ENCODE assay signal across 22 mouse cellular contexts in the genomic region with DNA sequence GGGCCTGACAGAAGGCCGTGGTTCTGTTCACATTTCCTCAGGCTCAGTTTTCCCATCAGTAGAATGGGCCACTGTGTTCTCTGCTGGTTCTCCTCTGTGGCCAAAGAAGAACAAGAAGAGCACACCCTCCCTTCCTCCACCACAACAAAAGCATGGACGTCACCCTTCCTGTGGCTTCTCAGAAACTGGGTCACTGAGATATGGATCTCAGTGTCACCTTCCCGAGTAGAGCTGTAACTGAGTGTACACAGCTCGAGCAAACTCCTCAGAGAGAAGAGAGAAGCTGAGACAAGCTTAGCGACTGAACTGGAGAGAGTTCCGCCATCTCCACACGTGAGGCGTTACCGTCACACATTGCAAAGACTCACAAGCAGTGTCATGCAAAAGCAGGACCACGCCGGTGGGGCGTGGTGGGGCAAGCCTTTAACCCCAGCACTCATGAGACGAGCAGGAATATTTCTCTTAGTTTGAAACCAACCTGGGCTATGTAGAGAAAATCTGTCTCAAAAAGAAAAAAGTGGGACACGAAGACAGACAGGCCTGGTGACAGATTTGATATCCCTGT. TPM values are rescaled to one million over a fixed set of nuclear protein-coding genes. Genes with fewer than 3 reads are reported as not detected.
DNase-seq lines count a peak whose midpoint lies in the region; ATAC-seq and TF ChIP-seq lines count a peak whose summit lies in the region.
"Had no signal": no experiment of that assay in that cellular context is flagged by ENCODE, and none has a peak within 500 bp of the region (broad histone marks: within the 10 kb centered on the region; RNA-seq: fewer than 3 reads in every experiment).

No protein-coding gene starts in this region.

- no peaks in the 10 kb centered on the region for H3K27me3 ChIP-seq in G1E (ENCODE audit: insufficient read depth, low read length)
- peaks cover 26% of the 10 kb centered on the region for H3K27me3 ChIP-seq in hindbrain, embryonic 12.5 days
- H3K27me3 ChIP-seq: limb, embryonic 15.5 days; megakaryocyte, embryonic 14.5 days; midbrain, embryonic 15.5 days had no signal

- no peak for TF ChIP-seq CTCF in G1E (IDR thresholded peaks at IDR 0.05; ENCODE audit: low read depth, low read length)
- no peak for TF ChIP-seq CTCF in layer of hippocampus, adult 2 months (conservative IDR thresholded peaks at IDR 0.05)

- no peak overlapping the region for H3K4me2 ChIP-seq in hindbrain, embryonic 12.5 days (replicated peaks)
- H3K4me2 ChIP-seq: embryonic facial prominence, embryonic 15.5 days; hindbrain, embryonic 13.5 days; kidney, embryonic 15.5 days; limb, embryonic 15.5 days; midbrain, embryonic 15.5 days had no signal

- 82% methylated on average over 14 of the region's 14 CpGs for WGBS in hindbrain, embryonic 12.5 days

- peaks cover 94% of the 10 kb centered on the region for H3K36me3 ChIP-seq in G1E (replicated peaks)
- H3K36me3 ChIP-seq in hindbrain, embryonic 12.5 days, result no peaks in the 10 kb centered on the region
- H3K36me3 ChIP-seq: embryonic facial prominence, embryonic 15.5 days; forebrain, embryonic 10.5 days; hindbrain, embryonic 13.5 days; kidney, embryonic 15.5 days; limb, embryonic 15.5 days; midbrain, embryonic 15.5 days had no signal

- no peak overlapping the region for H3K4me3 ChIP-seq in G1E (ENCODE audit: low read depth, low read length)
- no peak overlapping the region for H3K4me3 ChIP-seq in layer of hippocampus, adult 2 months
- H3K4me3 ChIP-seq in hindbrain, embryonic 12.5 days, result no peak overlapping the region
- H3K4me3 ChIP-seq: embryonic facial prominence, embryonic 15.5 days; forebrain, embryonic 10.5 days; hindbrain, embryonic 13.5 days; kidney, embryonic 15.5 days; limb, embryonic 15.5 days; megakaryocyte, embryonic 14.5 days; midbrain, embryonic 15.5 days had no signal

- DNase-seq in thymus, postnatal 25 days, result peak; percentile 24
- DNase-seq in thymus, postnatal 36 days, result no peak
- DNase-seq in G1E (ENCODE audit: low spot score), result no peak
- DNase-seq in layer of hippocampus, adult 2 months (ENCODE audit: low spot score in 2 of 2), result no peak
- no peak for DNase-seq in cerebellum, adult 8-10 months
- DNase-seq: adrenal gland, postnatal 14 days; cerebellum, adult 9-11 months; embryo, embryonic 11 days; gastrocnemius, postnatal 14 days; layer of hippocampus, postnatal 36 days; right cerebral cortex, adult 18-20 months; spleen, adult 18-20 months had no signal

- peaks cover 10% of the 10 kb centered on the region for H3K9me3 ChIP-seq in G1E (replicated peaks)
- no peaks in the 10 kb centered on the region for H3K9me3 ChIP-seq in hindbrain, embryonic 12.5 days (replicated peaks)
- H3K9me3 ChIP-seq: embryonic facial prominence, embryonic 15.5 days; kidney, embryonic 15.5 days; limb, embryonic 15.5 days; midbrain, embryonic 15.5 days had no signal

- H3K27ac ChIP-seq in layer of hippocampus, adult 2 months, result no peak overlapping the region
- H3K27ac ChIP-seq in hindbrain, embryonic 12.5 days, result no peak overlapping the region
- H3K27ac ChIP-seq: embryonic facial prominence, embryonic 15.5 days; forebrain, embryonic 10.5 days; hindbrain, embryonic 13.5 days; kidney, embryonic 15.5 days; limb, embryonic 15.5 days; midbrain, embryonic 15.5 days had no signal

- H3K9ac ChIP-seq in hindbrain, embryonic 12.5 days, result no peak overlapping the region
- H3K9ac ChIP-seq: embryonic facial prominence, embryonic 15.5 days; hindbrain, embryonic 13.5 days; kidney, embryonic 15.5 days; limb, embryonic 15.5 days; midbrain, embryonic 15.5 days had no signal

- peak; percentile 49; the same call in 1 of the 2 replicates for ATAC-seq in G1E (ENCODE audit: extremely low read depth, insufficient number of reproducible peaks, low FRiP score, poor library complexity, severe bottlenecking)
- ATAC-seq in inflammation-experienced regulatory T-cells, adult 6 months, result peak; percentile 83
- ATAC-seq in hindbrain, embryonic 12.5 days (ENCODE audit: low FRiP score), result no peak
- ATAC-seq: intestine, embryonic 16.5 days; midbrain, embryonic 15.5 days had no signal

- peaks cover 49% of the 10 kb centered on the region for H3K4me1 ChIP-seq in G1E (ENCODE audit: insufficient read depth, low read depth, low read length)
- no peaks in the 10 kb centered on the region for H3K4me1 ChIP-seq in hindbrain, embryonic 12.5 days
- H3K4me1 ChIP-seq: embryonic facial prominence, embryonic 15.5 days; forebrain, embryonic 10.5 days; hindbrain, embryonic 13.5 days; midbrain, embryonic 15.5 days had no signal

RNA-seq across cellular contexts. Expression of a gene that starts 10.4 kb away (rescaled TPM):
- total RNA-seq in G1E (2014; fragmentation: Nextera tagmentation), result not detected in 2 replicates
- total RNA-seq in G1E (2017), result 1.6 and 1.9 TPM in 2 replicates
- polyA plus RNA-seq in G1E (2012), result 0.75 and 1.00 TPM in 2 replicates
- 10 to 100 TPM; 49.1 to 93.2 (median 50.3) TPM for polyA plus RNA-seq in inflammation-experienced regulatory T-cells, adult 6 months (2017; shearing (Covaris generic))
- total RNA-seq in layer of hippocampus, adult 2 months (2021), result under 1 TPM; 0.39 to 0.95 TPM
- 0.52 and 0.65 TPM in 2 replicates for polyA plus RNA-seq in hindbrain, embryonic 12.5 days (2016; fragmentation: Nextera tagmentation; extraction: Ambion mirVana)

RNA-seq across cellular contexts. Expression of a gene that starts 13.7 kb away (rescaled TPM):
- 20.9 and 22.5 TPM in 2 replicates for total RNA-seq in G1E (2014; fragmentation: Nextera tagmentation)
- total RNA-seq in G1E (2017), result 20.1 and 21.5 TPM in 2 replicates
- polyA plus RNA-seq in G1E (2012), result 16.5 TPM in 2 replicates
- polyA plus RNA-seq in inflammation-experienced regulatory T-cells, adult 6 months (2017; shearing (Covaris generic)), result 100 to 1,000 TPM in 1 of 3 experiments, 10 to 100 TPM in 2; 23.1 to 102 (median 24.3) TPM
- 1 to 10 TPM; 1.9 to 2.5 TPM for total RNA-seq in layer of hippocampus, adult 2 months (2021)
- polyA plus RNA-seq in hindbrain, embryonic 12.5 days (2016; fragmentation: Nextera tagmentation; extraction: Ambion mirVana), result 0.75 and 0.82 TPM in 2 replicates

RNA-seq across cellular contexts. Expression of a gene that starts 14.1 kb away (rescaled TPM):
- total RNA-seq in G1E (2014; fragmentation: Nextera tagmentation) (58.2 and 72.3 TPM in 2 replicates), G1E (2017) (35.5 and 50.1 TPM in 2 replicates)
- polyA plus RNA-seq in G1E (2012), result 154 and 179 TPM in 2 replicates
- polyA plus RNA-seq in inflammation-experienced regulatory T-cells, adult 6 months (2017; shearing (Covaris generic)), result 10 to 100 TPM; 34.3 to 41.1 (median 36.9) TPM
- 10 to 100 TPM; 83.1 to 93.5 TPM for total RNA-seq in layer of hippocampus, adult 2 months (2021)
- 75.1 and 79.5 TPM in 2 replicates for polyA plus RNA-seq in hindbrain, embryonic 12.5 days (2016; fragmentation: Nextera tagmentation; extraction: Ambion mirVana)

RNA-seq across cellular contexts. Expression of a gene that starts 27.8 kb away (rescaled TPM):
- total RNA-seq in G1E (2014; fragmentation: Nextera tagmentation) (not detected in 2 replicates), G1E (2017) (0.05 and 0.06 TPM in 2 replicates)
- 0.05 and 0.09 TPM in 2 replicates for polyA plus RNA-seq in G1E (2012)
- polyA plus RNA-seq in inflammation-experienced regulatory T-cells, adult 6 months (2017; shearing (Covaris generic)), result 1 to 10 TPM; 1.1 to 1.4 (median 1.2) TPM
- 100 to 1,000 TPM; 286 to 287 TPM for total RNA-seq in layer of hippocampus, adult 2 months (2021)
- polyA plus RNA-seq in hindbrain, embryonic 12.5 days (2016; fragmentation: Nextera tagmentation; extraction: Ambion mirVana), result 37.1 and 41.3 TPM in 2 replicates

RNA-seq across cellular contexts. Expression of a gene that starts 34.7 kb away (rescaled TPM):
- total RNA-seq in G1E (2014; fragmentation: Nextera tagmentation) (6.4 and 6.5 TPM in 2 replicates), G1E (2017) (8.4 and 9.7 TPM in 2 replicates)
- polyA plus RNA-seq in G1E (2012), result 13.0 and 14.0 TPM in 2 replicates
- 10 to 100 TPM; 26.5 to 29.4 (median 28.7) TPM for polyA plus RNA-seq in inflammation-experienced regulatory T-cells, adult 6 months (2017; shearing (Covaris generic))
- total RNA-seq in layer of hippocampus, adult 2 months (2021), result 100 to 1,000 TPM; 118 to 123 TPM
- polyA plus RNA-seq in hindbrain, embryonic 12.5 days (2016; fragmentation: Nextera tagmentation; extraction: Ambion mirVana), result 75.2 and 76.3 TPM in 2 replicates

Comparison
In these comparisons a context has a peak if more than half of its experiments do, and no peak if none do; other contexts are left out.
1. RNA of a gene that starts 10.4 kb away (polyA plus RNA-seq): 49.1 to 93.2 TPM in inflammation-experienced regulatory T-cells, adult 6 months; 0.75 to 1.00 TPM in G1E and 0.52 to 0.65 TPM in hindbrain, embryonic 12.5 days; every median in the first group is over 10 times any median in the second.